Mouse (Mus musculus) frontal cortex, postnatal 25 days (tissue): ENCODE measurements around the gene Pkd1.

ENCODE experiments used
- DNase-seq, 2 experiments: peaks; one replicate each; pipeline ENCODE4 v3.0.0; 2022; ENCODE audit warnings: low spot score in 2 of 2

Gene Pkd1

GRCm38 (mm10) chr17:24604557-24604956 lies 54.9 kb downstream of the Pkd1 start:
- DNase-seq, result no peak

GRCm38 (mm10) chr17:24608370-24608769 lies 58.7 kb downstream of the Pkd1 start:
- DNase-seq, result no peak

GRCm38 (mm10) chr17:24608874-24609273 lies 59.2 kb downstream of the Pkd1 start:
- DNase-seq, result no peak

- no peak for DNase-seq
Observed at GRCm38 (mm10) chr17:24610711-24611110, 61.1 kb downstream of the Pkd1 start.

- DNase-seq, result no peak
Observed at GRCm38 (mm10) chr17:24617561-24618194, 68.0 kb downstream of the Pkd1 start.

GRCm38 (mm10) chr17:24625472-24625871 lies 75.8 kb downstream of the Pkd1 start:
- no peak for DNase-seq

GRCm38 (mm10) chr17:24628646-24629045 lies 79.0 kb downstream of the Pkd1 start:
- peak; percentile 63 to 68 for DNase-seq

GRCm38 (mm10) chr17:24630072-24630471 lies 80.4 kb downstream of the Pkd1 start:
- DNase-seq, result no peak

- peak; percentile 60 to 71 for DNase-seq
Observed at GRCm38 (mm10) chr17:24632167-24632812, 82.7 kb downstream of the Pkd1 start, which contains the start of the genes Tsc2 and Nthl1. Gene Tsc2, minus strand, starts transcription at chr17:24632630. Gene Nthl1, plus strand, starts transcription at chr17:24632680.

- no peak for DNase-seq
Observed at GRCm38 (mm10) chr17:24632813-24633449, 83.3 kb downstream of the Pkd1 start.

- DNase-seq, result no peak
Observed at GRCm38 (mm10) chr17:24633831-24634230, 84.2 kb downstream of the Pkd1 start.

GRCm38 (mm10) chr17:24635024-24635423 lies 85.4 kb downstream of the Pkd1 start:
- DNase-seq, result peak in 1 of 2 experiments; percentile 34

- no peak for DNase-seq
Observed at GRCm38 (mm10) chr17:24635694-24636093, 86.1 kb downstream of the Pkd1 start.

- no peak for DNase-seq
Observed at GRCm38 (mm10) chr17:24636781-24637481, 87.3 kb downstream of the Pkd1 start.

- DNase-seq, result no peak
Observed at GRCm38 (mm10) chr17:24638214-24638613, 88.6 kb downstream of the Pkd1 start.

- no peak for DNase-seq
Observed at GRCm38 (mm10) chr17:24638840-24639239, 89.2 kb downstream of the Pkd1 start.

GRCm38 (mm10) chr17:24639571-24639988 lies 89.9 kb downstream of the Pkd1 start:
- no peak for DNase-seq

- DNase-seq, result no peak
Observed at GRCm38 (mm10) chr17:24640119-24640518, 90.5 kb downstream of the Pkd1 start.

GRCm38 (mm10) chr17:24640581-24640980 lies 90.9 kb downstream of the Pkd1 start:
- DNase-seq, result no peak

- DNase-seq, result no peak
Observed at GRCm38 (mm10) chr17:24641944-24642343, 92.3 kb downstream of the Pkd1 start.

GRCm38 (mm10) chr17:24642791-24643343 lies 93.2 kb downstream of the Pkd1 start:
- DNase-seq, result no peak
